Mouse (Mus musculus) heart, postnatal 4 days (tissue): ENCODE results near the gene Olfr603. TPM values are rescaled to one million over a fixed set of nuclear protein-coding genes. Genes with fewer than 3 reads are reported as not detected.
"Not testable (repeated sequence)": the region's sequence is repeated elsewhere in the genome, so short reads cannot be mapped to it uniquely, and the experiment has no call there.

ENCODE experiments used
- DNase-seq: peaks from one replicate; pipeline ENCODE4 v3.0.0; 2021
- microRNA-seq, 2 experiments: library from miRNA; unstranded; fragments of <30 nt; microRNA quantifications; one replicate each; pipeline ENCODE4 v1.2.0; 2021 to 2022
- total RNA-seq, 2 experiments: library from RNA; stranded (reverse); gene quantifications; 2 replicates each; pipeline ENCODE4 v1.2.3; 2021

The Olfr603 gene
- total RNA-seq: not detected

DNA sequence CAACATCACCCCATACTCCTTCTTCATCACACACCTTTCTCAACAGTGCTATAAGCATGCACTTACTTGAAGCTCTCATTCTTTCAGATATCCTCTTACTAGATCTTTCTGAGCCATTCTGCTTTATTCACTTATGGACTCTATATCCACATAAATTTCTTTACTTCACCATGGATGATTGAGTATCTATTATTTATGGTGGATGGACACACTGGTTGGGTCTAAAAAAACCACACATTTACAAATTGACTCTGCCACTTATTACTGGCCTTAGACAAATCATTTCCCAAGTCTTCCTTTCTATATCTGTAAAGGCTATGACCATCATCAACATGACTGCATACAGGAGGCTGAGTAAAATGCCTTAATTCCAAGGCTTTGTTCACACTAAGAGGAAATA lies at the start of gene Olfr603:
Gene Olfr603, minus strand, starts transcription at position 101 of the 400 bp plus-strand sequence.
- DNase-seq: no peak

DNA sequence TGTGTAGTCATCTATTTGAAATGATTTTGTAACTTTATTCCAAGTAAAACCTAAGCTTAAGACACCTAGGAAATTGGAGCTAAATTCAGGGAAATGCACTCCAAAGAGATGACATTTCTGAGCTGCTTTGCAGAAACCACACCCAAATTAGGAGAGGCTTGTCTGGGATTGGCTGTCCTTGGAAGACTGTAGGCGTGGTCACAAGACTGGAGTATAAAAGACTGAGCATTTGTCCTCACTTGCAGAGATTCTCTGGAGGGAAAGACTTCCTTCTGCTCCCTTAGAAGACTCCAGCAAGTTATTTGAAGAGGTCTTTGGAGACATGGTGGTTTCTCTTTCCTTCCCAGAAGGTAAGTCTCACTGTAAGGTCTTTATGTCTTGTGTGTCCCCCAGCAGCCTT lies 28.8 kb upstream of the Olfr603 start, which contains the start of gene Usp17lc:
Gene Usp17lc, plus strand, starts transcription at position 301 of the 400 bp plus-strand sequence.
- not testable (repeated sequence) for DNase-seq

DNA sequence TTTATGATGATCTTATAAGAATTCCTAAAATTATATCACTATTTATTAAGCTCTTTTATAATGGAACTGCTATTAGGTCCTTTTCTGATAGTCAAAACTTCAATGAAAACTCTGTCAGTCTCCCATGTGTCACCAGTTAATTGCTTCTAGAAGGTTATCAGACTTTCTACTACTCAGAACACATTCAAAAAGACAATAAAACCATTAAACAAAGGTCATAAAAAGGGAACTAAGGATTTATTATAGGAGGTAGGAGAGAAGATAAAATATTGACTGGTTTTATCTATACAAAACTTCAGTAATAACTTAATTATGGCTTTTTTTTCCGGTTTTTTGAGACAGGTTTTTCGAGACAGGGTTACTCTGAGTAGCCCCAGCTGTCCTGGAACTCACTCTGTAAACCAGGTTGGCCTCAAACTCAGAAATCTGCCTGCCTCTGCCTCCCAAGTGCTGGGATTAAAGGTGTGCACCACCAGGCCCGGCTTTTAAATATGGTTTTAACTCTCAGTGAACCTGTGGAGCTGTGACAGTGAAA lies 20.6 kb upstream of the Olfr603 start:
- not testable (repeated sequence) for DNase-seq

- no peak for DNase-seq
Observed at GRCm38 (mm10) chr7:103398981-103399380, 13.0 kb upstream of the Olfr603 start.

- no peak for DNase-seq
Observed at GRCm38 (mm10) chr7:103397758-103398157, 11.8 kb upstream of the Olfr603 start.

- DNase-seq: no peak
Observed at GRCm38 (mm10) chr7:103362555-103362954, 23.4 kb downstream of the Olfr603 start, which contains the start of gene Olfr601. Olfr601 (minus strand) TSS chr7:103362655.

DNA sequence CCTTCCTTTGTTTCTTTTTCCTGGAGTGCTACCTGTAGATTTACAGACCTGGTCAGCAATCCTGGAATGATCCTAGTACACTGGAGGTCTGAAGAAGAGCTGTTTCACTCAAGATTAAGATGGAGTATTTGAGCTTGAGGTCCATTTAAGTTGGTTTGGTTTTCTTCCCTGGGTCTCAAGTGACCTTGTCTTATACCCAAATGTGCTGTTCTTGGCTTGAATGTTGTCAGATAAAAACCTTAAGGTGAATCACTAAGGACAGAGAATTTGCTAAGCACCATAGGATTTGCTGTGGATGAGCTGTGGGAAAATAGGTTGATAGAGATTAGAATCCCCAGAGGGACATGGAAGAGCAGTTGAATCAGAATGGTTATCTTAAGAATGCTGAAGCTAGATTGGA lies 36.4 kb downstream of the Olfr603 start, which contains the start of gene Olfr600:
Gene Olfr600, minus strand, starts transcription at position 101 of the 400 bp plus-strand sequence.
- no peak for DNase-seq

- DNase-seq: no peak
Observed at GRCm38 (mm10) chr7:103335617-103336016, 50.4 kb downstream of the Olfr603 start, which contains the start of gene Olfr599. Olfr599 (plus strand) TSS chr7:103335917.

Small RNA genes within 50 kb of the gene (microRNA-seq; reads per million reads assigned to microRNA genes)
- 0 reads per million in 2 experiments for gene Gm25774

Other genes starting within 250 kb of the Olfr603 start
- not detected for gene Olfr588-ps1, start 245.3 kb downstream of the Olfr603 start, total RNA-seq
- not detected for gene Olfr589, start 229.8 kb downstream of the Olfr603 start, total RNA-seq
- gene Olfr591, start 207.8 kb downstream of the Olfr603 start, total RNA-seq: not detected
- not detected for gene Olfr592, start 201.4 kb downstream of the Olfr603 start, total RNA-seq
- not detected for gene Olfr593, start 174.3 kb downstream of the Olfr603 start, total RNA-seq
- gene Olfr594, start 169.2 kb downstream of the Olfr603 start, total RNA-seq: not detected
- gene Usp17ld, start 133.7 kb downstream of the Olfr603 start, total RNA-seq: not detected
- gene Olfr596, start 80.5 kb downstream of the Olfr603 start, total RNA-seq: not detected
- gene Olfr597, start 69.9 kb downstream of the Olfr603 start, total RNA-seq: not detected
- not detected for gene Olfr598, start 62.6 kb downstream of the Olfr603 start, total RNA-seq
- gene Olfr599, start 50.3 kb downstream of the Olfr603 start, total RNA-seq: not detected
- gene Olfr600, start 36.5 kb downstream of the Olfr603 start, total RNA-seq: not detected
- not detected for gene Olfr601, start 23.5 kb downstream of the Olfr603 start, total RNA-seq
- under 1 TPM in 1 of 2 experiments, not detected in 1; 0.21 TPM for gene Usp17lc, start 28.9 kb upstream of the Olfr603 start, total RNA-seq
- not detected for gene Olfr605, start 59.3 kb upstream of the Olfr603 start, total RNA-seq
- gene Olfr606, start 62.9 kb upstream of the Olfr603 start, total RNA-seq: not detected
- not detected for gene Olfr607, start 78.0 kb upstream of the Olfr603 start, total RNA-seq
- gene Olfr608, start 83.7 kb upstream of the Olfr603 start, total RNA-seq: 1 to 10 TPM; 3.8 to 4.1 TPM
- not detected for gene Olfr609, start 111.9 kb upstream of the Olfr603 start, total RNA-seq
- gene Olfr610, start 125.9 kb upstream of the Olfr603 start, total RNA-seq: not detected
- gene Olfr611, start 134.7 kb upstream of the Olfr603 start, total RNA-seq: not detected
- not detected for gene Olfr612, start 156.5 kb upstream of the Olfr603 start, total RNA-seq
- gene Olfr613, start 161.9 kb upstream of the Olfr603 start, total RNA-seq: not detected
- not detected for gene Olfr615, start 169.9 kb upstream of the Olfr603 start, total RNA-seq
- gene Olfr616, start 183.0 kb upstream of the Olfr603 start, total RNA-seq: not detected
- gene Olfr617, start 186.9 kb upstream of the Olfr603 start, total RNA-seq: not detected
- gene Olfr618, start 203.9 kb upstream of the Olfr603 start, total RNA-seq: not detected
- not detected for gene Olfr619, start 214.4 kb upstream of the Olfr603 start, total RNA-seq
- not detected for gene Olfr620, start 226.4 kb upstream of the Olfr603 start, total RNA-seq